Comparison of ENCODE assay signal across 12 mouse cellular contexts in genomic region chr2:34105271-34106051, GRCm38 (mm10).
DNase-seq lines count a peak whose midpoint lies in the region; ATAC-seq and TF ChIP-seq lines count a peak whose summit lies in the region.
"Had no signal": no experiment of that assay in that cellular context is flagged by ENCODE, and none has a peak within 500 bp of the region (broad histone marks: within the 10 kb centered on the region; RNA-seq: fewer than 3 reads in every experiment).

No protein-coding gene starts in this region.

- H3K9ac ChIP-seq in kidney, postnatal 0 days (ENCODE audit: low read depth, low read length), result no peak overlapping the region
- H3K9ac ChIP-seq in neural tube, embryonic 14.5 days (replicated peaks; ENCODE audit: low read depth, low read length), result 0 out of 2 replicates have a peak overlapping the region, but pooled peaks have one; percentile 21
- H3K9ac ChIP-seq: embryonic facial prominence, embryonic 13.5 days had no signal

- no peaks in the 10 kb centered on the region for H3K27me3 ChIP-seq in kidney, postnatal 0 days (ENCODE audit: insufficient read depth, low read length)
- H3K27me3 ChIP-seq in kidney, adult 2 months (replicated peaks; ENCODE audit: control insufficient read depth, insufficient read depth, low read length), result no peaks in the 10 kb centered on the region
- peaks cover 3% of the 10 kb centered on the region; the same call in 1 of the 2 replicates for H3K27me3 ChIP-seq in hindbrain, embryonic 10.5 days (ENCODE audit: insufficient read depth, poor library complexity, severe bottlenecking)
- H3K27me3 ChIP-seq in neural tube, embryonic 14.5 days (ENCODE audit: control insufficient read depth, insufficient read depth, low read length), result no peaks in the 10 kb centered on the region

- no peaks in the 10 kb centered on the region for H3K36me3 ChIP-seq in kidney, postnatal 0 days (ENCODE audit: insufficient read depth, low read length)
- H3K36me3 ChIP-seq in kidney, adult 2 months (ENCODE audit: control insufficient read depth, insufficient read depth, low read length), result no peaks in the 10 kb centered on the region
- H3K36me3 ChIP-seq in hindbrain, embryonic 10.5 days, result no peaks in the 10 kb centered on the region
- H3K36me3 ChIP-seq in neural tube, embryonic 14.5 days (ENCODE audit: control insufficient read depth, insufficient read depth, low read length), result no peaks in the 10 kb centered on the region
- H3K36me3 ChIP-seq: embryonic facial prominence, embryonic 13.5 days had no signal

- TF ChIP-seq CTCF in kidney, postnatal 0 days (IDR thresholded peaks at IDR 0.05; ENCODE audit: low read depth), result peak; percentile 29; the same call in 1 of the 2 replicates
- TF ChIP-seq CTCF in kidney, adult 2 months (conservative IDR thresholded peaks at IDR 0.05; ENCODE audit: insufficient read depth, insufficient read length, low read depth, low read length), result no peak

- 0 out of 2 replicates have a peak, but pooled peaks cover 9% of the 10 kb centered on the region for H3K4me1 ChIP-seq in kidney, postnatal 0 days (replicated peaks; ENCODE audit: insufficient read depth, low read length)
- H3K4me1 ChIP-seq in kidney, adult 2 months (ENCODE audit: control insufficient read depth, insufficient read depth, low read length), result no peaks in the 10 kb centered on the region
- H3K4me1 ChIP-seq in hindbrain, embryonic 10.5 days (replicated peaks), result peaks cover 39% of the 10 kb centered on the region
- H3K4me1 ChIP-seq in neural tube, embryonic 14.5 days (ENCODE audit: control insufficient read depth, insufficient read depth, low read length), result peaks cover 33% of the 10 kb centered on the region

- ATAC-seq in kidney, postnatal 0 days (replicated peaks; ENCODE audit: low FRiP score, low read depth), result 0 out of 2 replicates have a peak, but pooled peaks have one; percentile 46
- no peak for ATAC-seq in neural tube, embryonic 14.5 days (ENCODE audit: low read depth)
- ATAC-seq: intestine, postnatal 0 days had no signal

- H3K9me3 ChIP-seq in kidney, postnatal 0 days (replicated peaks; ENCODE audit: low read length), result no peaks in the 10 kb centered on the region
- no peaks in the 10 kb centered on the region for H3K9me3 ChIP-seq in hindbrain, embryonic 10.5 days
- no peaks in the 10 kb centered on the region for H3K9me3 ChIP-seq in neural tube, embryonic 14.5 days (ENCODE audit: control insufficient read depth, low read length)
- H3K9me3 ChIP-seq: embryonic facial prominence, embryonic 13.5 days had no signal

- intact Hi-C loops in heart, postnatal 10 days (cut with DNase I), result no loop called here

- H3K4me2 ChIP-seq in kidney, postnatal 0 days (ENCODE audit: low read length), result no peak overlapping the region
- H3K4me2 ChIP-seq in neural tube, embryonic 14.5 days (ENCODE audit: low read depth, low read length), result peak overlapping the region; percentile 40

- no peak for TF ChIP-seq POLR2A in kidney, adult 2 months (IDR thresholded peaks at IDR 0.05; ENCODE audit: low read depth, low read length)

- no peak for DNase-seq in kidney, postnatal 0 days (ENCODE audit: low spot score)
- DNase-seq in kidney, adult 2 months, result no peak
- DNase-seq in hindbrain, embryonic 10.5 days (ENCODE audit: low spot score), result no peak
- DNase-seq in mesoderm, embryonic 11.5 days (ENCODE audit: low read depth, low spot score), result peak; percentile 54
- no peak for DNase-seq in right cerebral cortex, postnatal 10 days (ENCODE audit: low spot score in 2 of 2)
- DNase-seq in heart, postnatal 10 days, result no peak
- no peak for DNase-seq in gastrocnemius, adult 18-20 months (ENCODE audit: low spot score)
- DNase-seq: right cerebral cortex, adult 18-20 months had no signal

- no peak overlapping the region for H3K27ac ChIP-seq in kidney, postnatal 0 days
- H3K27ac ChIP-seq in kidney, adult 2 months (ENCODE audit: insufficient read depth, low read depth, low read length), result no peak overlapping the region
- peak overlapping the region; percentile 82 for H3K27ac ChIP-seq in hindbrain, embryonic 10.5 days
- peak overlapping the region; percentile 91 for H3K27ac ChIP-seq in neural tube, embryonic 14.5 days (ENCODE audit: low read depth, low read length)
- H3K27ac ChIP-seq: embryonic facial prominence, embryonic 13.5 days; left cerebral cortex, adult 2 months had no signal

- WGBS in kidney, postnatal 0 days, result 39% methylated on average over 13 of the region's 13 CpGs
- WGBS in kidney, adult 2 months, result 48% methylated on average over 13 of the region's 13 CpGs
- 67% methylated on average over 13 of the region's 13 CpGs for WGBS in hindbrain, embryonic 10.5 days
- WGBS in neural tube, embryonic 14.5 days, result 14% methylated on average over 13 of the region's 13 CpGs

- no peak overlapping the region for H3K4me3 ChIP-seq in kidney, postnatal 0 days (replicated peaks; ENCODE audit: low read depth, low read length)
- H3K4me3 ChIP-seq in kidney, adult 2 months (ENCODE audit: insufficient read depth, low read depth, low read length), result no peak overlapping the region
- no peak overlapping the region for H3K4me3 ChIP-seq in hindbrain, embryonic 10.5 days
- no peak overlapping the region; the same call in 1 of the 2 replicates for H3K4me3 ChIP-seq in neural tube, embryonic 14.5 days (ENCODE audit: low read depth, low read length)
- H3K4me3 ChIP-seq: embryonic facial prominence, embryonic 13.5 days; left cerebral cortex, adult 2 months had no signal

Comparison
In these comparisons a context has a peak if more than half of its experiments do, and no peak if none do; other contexts are left out.
1. H3K27ac ChIP-seq: peak in hindbrain, embryonic 10.5 days (single experiment) and neural tube, embryonic 14.5 days (single experiment); none in kidney, postnatal 0 days (single experiment) and kidney, adult 2 months (single experiment).